Mouse (Mus musculus): ENCODE measurements around the gene Gpatch4.

Gene Gpatch4

DNA sequence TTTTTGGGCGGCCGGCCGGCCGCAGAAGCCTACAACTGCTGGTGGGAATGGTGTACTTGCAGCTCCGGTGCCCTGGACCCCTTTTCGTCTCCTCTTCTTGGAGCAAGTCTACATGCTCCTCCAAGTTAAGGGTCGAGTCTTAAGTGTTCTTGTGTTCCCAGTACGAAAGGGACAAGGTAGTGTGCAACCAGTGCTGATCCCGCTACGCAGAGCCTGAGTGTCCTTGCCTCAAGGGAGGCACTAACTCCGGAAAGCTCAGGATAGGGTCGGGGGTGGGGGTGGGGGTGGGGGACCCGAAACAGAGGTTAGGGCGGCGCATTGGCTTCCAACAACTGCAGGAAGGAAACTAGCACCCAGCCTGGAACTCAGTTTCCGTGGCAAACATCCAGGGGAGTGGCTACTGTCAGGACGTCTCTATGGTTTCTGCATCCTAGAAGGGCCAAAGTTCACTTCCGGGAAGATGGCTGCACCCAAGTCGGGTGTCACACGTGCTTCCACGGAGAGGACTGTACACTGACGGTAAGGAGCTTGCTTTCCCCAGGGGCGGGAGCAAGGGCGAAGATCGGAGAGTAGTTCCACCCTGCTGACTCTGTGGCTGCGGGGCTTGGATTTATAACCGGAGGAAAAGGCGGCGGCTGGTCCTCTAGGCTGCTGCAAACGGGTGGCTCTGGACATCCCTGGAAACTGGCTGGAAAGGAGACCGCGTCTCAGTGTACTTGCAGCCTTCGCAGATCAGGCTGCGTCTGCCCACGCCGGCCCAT lies at the start of gene Gpatch4:
TSS of gene Gpatch4 (plus strand) at position 448 of the 761 bp plus-strand sequence.
- DNase-seq (ENCODE audit: low spot score in 2 of 2): peak; percentile 76 to 83

DNA sequence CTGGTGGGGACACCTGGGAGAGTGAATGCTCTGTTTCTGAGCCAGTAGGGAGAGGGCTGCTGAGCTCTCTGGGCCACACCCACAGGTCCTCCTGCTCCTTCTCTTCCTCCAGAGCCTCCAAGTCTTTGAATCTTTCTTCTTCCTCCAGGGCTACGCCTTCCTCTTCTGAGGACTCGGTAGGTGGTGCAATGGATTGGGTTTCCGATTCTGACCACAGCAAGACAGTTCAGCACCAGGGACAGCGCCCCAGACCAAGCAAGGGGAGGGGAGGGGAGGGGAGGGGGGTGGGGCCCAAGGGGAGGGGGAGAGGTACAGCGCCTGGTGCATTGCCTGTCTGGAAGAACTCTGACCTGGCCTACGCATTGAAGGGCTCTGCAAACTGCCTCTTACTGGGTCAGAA lies 49.5 kb upstream of the Gpatch4 start:
- no peak for DNase-seq (ENCODE audit: low spot score in 2 of 2)

GRCm38 (mm10) chr3:87995331-87995730 lies 47.6 kb upstream of the Gpatch4 start:
- no peak for DNase-seq (ENCODE audit: low spot score in 2 of 2)

GRCm38 (mm10) chr3:87996401-87996800 lies 46.5 kb upstream of the Gpatch4 start:
- no peak for DNase-seq (ENCODE audit: low spot score in 2 of 2)

DNA sequence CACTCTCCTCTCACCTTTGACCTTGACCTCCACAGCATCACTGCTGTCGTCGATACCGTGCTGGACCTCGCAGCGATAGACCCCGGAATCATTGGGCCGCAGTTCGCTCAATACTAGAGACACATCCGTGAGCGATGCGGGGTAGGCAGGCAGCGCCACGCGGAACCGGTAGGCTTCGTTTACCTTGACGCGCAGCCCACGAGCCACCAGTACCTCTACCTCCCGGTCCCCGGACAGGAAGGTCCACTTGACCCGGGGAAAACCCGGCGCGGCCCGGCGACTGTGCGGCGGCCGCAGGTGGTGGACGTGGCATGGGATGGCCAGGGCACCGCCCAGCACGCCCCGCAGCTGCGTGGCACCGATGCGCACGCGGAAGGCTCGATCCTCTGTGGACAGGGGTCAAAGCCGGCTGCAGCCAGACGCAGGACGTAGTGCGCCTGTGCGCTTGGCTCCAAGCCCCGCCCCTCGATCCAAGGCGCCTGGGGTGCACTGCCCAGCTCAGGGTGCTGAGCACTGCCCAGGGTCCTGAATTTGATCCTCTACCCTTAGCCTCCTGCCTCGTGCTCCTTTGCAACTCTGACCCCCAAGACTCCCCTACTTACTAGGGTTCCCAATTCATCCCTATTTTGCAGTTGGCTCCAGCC lies 45.8 kb upstream of the Gpatch4 start:
- no peak for DNase-seq (ENCODE audit: low spot score in 2 of 2)

- no peak for DNase-seq (ENCODE audit: low spot score in 2 of 2)
Measured at GRCm38 (mm10) chr3:87998747-87999146, 44.2 kb upstream of the Gpatch4 start.

DNA sequence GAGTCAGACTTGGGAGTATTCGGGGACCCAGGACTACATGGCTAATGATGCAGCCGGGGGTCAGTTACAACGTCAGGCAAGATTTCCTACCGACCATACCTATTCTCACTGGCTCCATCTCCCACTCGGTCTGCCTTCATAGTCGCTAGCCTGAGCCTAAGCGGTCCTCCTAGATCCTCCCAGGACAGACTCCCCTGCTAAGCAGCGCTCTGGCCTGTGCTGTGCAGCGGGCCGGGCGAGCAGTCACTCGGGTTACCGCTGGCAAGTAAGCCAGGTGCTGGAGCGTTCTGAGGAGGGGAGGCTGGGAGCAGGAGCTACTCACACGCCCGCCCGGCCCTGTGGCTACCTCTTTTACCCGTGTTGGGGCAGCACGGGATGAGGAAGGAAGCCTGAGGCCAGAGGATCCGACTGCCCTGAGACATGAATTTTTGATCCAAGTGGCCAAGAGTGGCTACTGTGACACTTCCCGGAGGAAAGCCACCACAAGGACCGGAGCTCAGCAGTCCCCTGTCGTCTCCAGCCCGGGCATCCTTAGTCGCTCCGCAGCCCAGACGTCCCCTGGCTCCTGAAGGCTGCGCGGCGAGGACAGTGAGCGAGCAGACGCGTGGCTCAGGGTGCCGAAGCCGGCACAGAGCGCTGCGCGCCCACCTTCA lies 43.5 kb upstream of the Gpatch4 start:
- DNase-seq (ENCODE audit: low spot score in 2 of 2): no peak

DNA sequence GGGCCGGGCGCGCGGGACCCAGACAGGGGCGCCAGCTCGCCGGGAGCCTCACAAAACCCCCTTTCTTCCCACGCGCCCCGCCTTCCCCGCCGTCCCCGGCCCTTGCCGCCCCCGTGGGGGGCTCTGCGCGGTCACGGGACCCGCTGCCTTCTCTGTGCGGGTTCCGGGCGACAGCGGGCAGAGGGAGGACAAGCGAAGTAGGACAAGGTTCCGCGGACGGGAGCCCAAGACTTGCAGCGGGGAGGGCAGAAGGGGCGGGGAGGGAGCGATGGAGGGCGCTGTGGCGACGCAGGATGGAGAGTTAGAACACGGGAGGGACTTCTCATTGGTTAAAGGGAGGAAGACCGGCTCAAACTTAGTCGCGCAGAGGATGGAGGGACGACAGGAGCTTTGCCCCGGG lies 42.7 kb upstream of the Gpatch4 start, which contains the start of gene Bcan:
TSS of gene Bcan (minus strand) at position 50 of the 400 bp plus-strand sequence.
- DNase-seq (ENCODE audit: low spot score in 2 of 2): no peak

GRCm38 (mm10) chr3:88000816-88001595 lies 41.9 kb upstream of the Gpatch4 start:
- no peak for DNase-seq (ENCODE audit: low spot score in 2 of 2)

DNA sequence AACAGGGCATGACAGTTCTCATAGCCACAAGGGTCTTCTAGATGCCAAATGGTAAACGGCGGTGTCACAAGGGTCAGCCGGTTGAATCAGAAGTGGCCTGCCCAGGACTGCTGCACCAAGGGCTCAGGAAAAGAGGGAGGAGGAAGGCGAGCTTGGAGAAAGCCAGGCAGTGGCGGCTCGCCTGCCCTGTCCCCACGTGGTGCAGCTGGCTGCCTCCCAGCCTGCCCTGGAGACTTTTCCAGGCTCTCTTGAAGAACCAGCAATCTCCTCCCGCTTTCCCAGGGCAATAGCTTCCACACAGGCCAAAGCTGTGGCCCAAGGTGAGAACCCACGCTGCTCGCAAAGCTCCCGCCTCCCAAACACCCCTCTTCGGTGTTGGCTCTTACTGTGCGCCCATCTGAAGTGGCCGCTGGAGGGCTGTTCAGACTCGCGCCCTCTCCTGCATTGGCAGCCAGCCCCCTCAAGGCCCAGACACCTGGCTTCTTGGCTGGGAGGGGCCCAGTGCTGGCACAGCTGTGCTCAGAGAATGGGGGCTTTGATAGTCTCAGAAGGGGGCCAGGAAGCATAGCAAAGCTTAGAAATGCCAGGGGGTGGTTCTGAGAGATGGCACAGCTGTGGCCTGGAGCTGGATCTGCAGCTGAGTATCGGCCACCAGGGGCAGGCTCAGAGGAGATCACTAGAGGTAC lies 40.5 kb upstream of the Gpatch4 start:
- DNase-seq (ENCODE audit: low spot score in 2 of 2): no peak

GRCm38 (mm10) chr3:88005822-88006786 lies 36.8 kb upstream of the Gpatch4 start:
- DNase-seq (ENCODE audit: low spot score in 2 of 2): no peak

DNA sequence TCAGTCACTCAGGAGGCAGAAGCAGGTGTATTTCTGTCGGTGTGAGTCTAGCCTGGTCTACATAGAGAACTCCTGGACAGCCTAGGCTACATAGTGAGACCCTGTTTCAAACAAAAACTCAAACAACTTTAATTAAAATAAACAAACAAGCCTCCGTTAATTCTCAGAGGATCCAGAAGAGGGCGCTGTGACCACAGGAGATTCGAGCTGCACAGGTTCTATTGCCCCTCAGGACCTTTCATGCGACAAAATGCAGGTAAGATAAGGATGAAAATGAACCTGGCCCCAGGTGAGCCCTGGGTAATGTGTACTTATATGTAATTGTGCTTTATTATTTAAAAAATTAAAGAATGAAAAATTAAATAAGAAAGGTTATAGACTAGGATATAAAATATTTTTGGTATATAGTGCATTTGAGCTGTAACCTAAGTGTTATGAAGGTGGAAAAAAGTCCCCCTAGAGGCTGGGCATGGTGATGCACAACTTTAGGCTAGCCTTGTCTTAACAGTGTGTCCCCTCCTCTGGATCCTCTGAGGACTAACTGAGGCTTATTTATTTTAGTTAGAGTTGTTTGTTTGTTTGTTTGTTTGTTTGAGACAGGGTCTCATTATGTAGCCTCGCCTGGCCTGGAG lies 32.2 kb upstream of the Gpatch4 start:
- no peak for DNase-seq (ENCODE audit: low spot score in 2 of 2)

DNA sequence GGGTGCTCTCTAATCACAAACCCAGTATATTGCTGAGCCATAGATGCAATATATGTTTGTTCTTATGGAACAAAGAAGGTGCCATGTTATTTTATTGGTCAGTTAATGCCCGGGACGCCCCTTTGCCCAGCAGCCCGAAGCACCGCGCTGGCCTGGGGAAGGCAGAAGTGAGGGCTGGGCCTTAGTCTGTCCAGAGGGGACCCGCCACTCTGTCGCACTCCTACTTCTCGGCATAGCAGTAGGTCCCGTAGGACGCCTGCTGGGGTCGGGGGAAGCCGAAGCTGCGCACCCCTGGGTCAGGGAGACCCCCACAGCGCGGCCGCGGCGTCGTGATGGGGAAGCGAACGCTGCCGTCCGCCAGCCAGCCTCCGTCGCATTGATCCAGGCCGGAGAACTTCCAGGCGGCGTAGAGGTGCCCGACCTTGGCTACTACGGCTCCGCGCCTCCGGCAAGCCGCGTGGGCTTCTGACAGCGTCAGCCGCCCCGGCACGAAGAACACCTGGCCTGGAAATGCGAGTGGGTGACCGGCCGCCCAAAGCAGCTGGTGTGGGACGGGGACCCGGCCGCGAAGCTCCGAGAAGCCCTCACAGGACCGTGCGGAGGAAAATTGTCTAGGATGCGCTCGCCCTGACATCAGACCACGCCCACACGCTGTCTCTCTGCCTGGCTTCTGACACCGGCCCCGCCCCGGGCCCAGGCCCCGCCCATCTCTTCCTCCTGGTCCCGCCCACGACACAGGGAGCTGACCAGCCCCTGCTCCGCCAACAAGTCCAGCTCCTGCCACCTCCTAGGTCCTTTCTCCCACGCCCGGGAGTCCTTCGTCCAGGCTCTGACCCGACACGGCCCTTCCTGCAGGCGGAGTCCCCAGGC lies 20.4 kb upstream of the Gpatch4 start:
- DNase-seq (ENCODE audit: low spot score in 2 of 2): peak; percentile 83 to 92

GRCm38 (mm10) chr3:88023192-88024074 lies 19.5 kb upstream of the Gpatch4 start:
- no peak for DNase-seq (ENCODE audit: low spot score in 2 of 2)

GRCm38 (mm10) chr3:88026823-88027222 lies 16.1 kb upstream of the Gpatch4 start:
- DNase-seq (ENCODE audit: low spot score in 2 of 2): no peak

GRCm38 (mm10) chr3:88027434-88028186 lies 15.3 kb upstream of the Gpatch4 start, which contains the start of gene Hapln2:
Gene Hapln2, minus strand, starts transcription at chr3:88027583.
- no peak for DNase-seq (ENCODE audit: low spot score in 2 of 2)

Data from urinary bladder, postnatal 36 days (tissue).